Mouse (Mus musculus) left cerebral cortex, adult 2 months (tissue): ENCODE measurements at regions not wholly inside any gene's neighbourhood (a gene's known extent, or its start where the extent isn't known, plus 50 kb on each side); places are given as distances from the start of the nearest gene placed in this dataset.

Experiments used
- DNase-seq, 2 experiments: peaks; one replicate each; pipeline ENCODE4 v3.0.0; 2021 to 2022; ENCODE audit warnings: low spot score in 2 of 2, mixed read lengths in 1 of 2; ENCODE audit errors: extremely low spot score in 1 of 2
- H3K27ac ChIP-seq: fragments of 200-600 bp; 2 replicates; pipeline ENCODE4 v1.8.1; 2022
- H3K4me3 ChIP-seq: fragments of 200-600 bp; 2 replicates; pipeline ENCODE4 v1.8.1; 2022
- CTCF ChIP-seq: fragments of 200-600 bp; IDR thresholded peaks from 2 replicates; pipeline ENCODE4 v1.8.1; 2022; ENCODE audit warnings: antibody characterized with exemption, mild to moderate bottlenecking, moderate library complexity
- intact Hi-C: fragments of 180-260 bp; cut with DNase I; formaldehyde crosslinking; loops from one replicate; pipeline ENCODE4 v1.15.1; 2025

DNA sequence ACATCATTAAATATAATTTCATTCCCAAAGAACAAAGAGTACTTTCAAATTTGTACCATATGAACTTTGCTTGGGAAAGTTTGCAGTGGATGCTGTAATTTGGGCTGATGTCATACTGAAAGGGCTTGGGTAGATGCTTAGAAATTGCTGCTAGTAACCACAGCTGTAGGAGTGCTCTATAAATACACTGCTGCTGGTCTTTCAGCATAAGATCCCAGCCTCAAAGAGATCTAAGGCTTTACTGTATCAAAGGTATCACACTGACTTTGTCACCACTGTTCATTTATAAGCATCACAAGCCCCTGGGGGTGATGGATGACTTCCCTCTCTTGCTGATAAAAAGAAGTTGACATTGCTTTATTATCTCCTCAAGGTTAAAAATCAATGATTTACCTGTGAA, 497.2 kb downstream of the Pla2g4a start:
- H3K4me3 ChIP-seq = no peak overlapping the region
- H3K27ac ChIP-seq = no peak overlapping the region
- intact Hi-C loops = no loop called here
- no peak for TF ChIP-seq CTCF
- DNase-seq = no peak

DNA sequence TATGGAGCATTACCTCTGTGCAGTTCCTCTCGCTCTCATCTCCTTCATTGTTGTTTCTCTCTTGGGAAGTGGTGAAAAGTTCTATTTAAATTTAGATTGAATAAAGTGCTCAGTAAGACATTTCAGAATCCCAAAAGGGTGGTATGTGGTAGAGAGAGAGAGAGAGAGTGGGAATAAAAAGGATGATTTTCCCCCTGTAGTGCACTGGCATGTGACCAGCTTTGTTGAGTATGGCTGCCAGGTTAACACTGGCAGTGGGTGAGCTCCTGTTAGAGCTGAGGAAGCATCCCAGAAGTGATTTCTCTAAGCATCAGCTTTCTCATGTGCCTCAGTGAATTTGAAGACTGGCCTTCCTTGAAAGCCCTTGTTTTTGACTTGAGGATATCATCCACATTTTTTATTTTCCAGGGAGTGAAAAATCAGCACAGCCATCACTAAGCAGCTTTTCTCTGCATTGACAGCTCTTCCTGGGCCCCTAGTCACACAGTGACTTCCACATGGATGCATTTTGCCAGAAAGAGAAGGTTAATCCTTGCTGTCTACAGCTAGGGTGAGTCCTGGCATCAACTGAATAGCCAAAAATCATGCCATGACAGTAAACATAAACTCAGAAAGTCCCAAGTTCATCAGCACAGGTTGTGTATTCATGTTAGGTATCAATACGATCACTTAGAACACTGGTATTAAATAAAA, 511.1 kb downstream of the Pla2g4a start:
- DNase-seq = no peak
- no peak for TF ChIP-seq CTCF
- H3K4me3 ChIP-seq = no peak overlapping the region
- intact Hi-C loops = no loop called here
- no peak overlapping the region for H3K27ac ChIP-seq

DNA sequence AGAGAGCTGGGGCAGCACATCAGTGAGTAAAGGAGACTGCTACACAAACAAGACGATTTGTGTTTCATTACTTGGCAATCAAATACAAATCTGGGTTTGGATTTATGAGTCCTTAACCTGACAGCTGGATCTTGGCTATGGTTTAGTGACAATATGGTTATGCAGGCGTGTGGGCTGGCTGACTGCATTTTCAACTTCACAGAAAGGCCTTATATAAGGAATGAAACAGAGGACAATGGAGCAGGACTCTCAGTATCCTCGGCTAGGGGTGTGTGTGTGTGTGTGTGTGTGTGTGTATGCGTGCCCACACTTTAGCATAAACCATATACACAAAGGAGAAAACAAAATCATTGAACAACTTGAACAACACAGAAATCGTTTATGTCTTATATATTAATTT, 512.6 kb downstream of the Pla2g4a start:
- no peak for TF ChIP-seq CTCF
- intact Hi-C loops = no loop called here
- H3K27ac ChIP-seq = no peak overlapping the region
- H3K4me3 ChIP-seq = no peak overlapping the region
- no peak for DNase-seq

DNA sequence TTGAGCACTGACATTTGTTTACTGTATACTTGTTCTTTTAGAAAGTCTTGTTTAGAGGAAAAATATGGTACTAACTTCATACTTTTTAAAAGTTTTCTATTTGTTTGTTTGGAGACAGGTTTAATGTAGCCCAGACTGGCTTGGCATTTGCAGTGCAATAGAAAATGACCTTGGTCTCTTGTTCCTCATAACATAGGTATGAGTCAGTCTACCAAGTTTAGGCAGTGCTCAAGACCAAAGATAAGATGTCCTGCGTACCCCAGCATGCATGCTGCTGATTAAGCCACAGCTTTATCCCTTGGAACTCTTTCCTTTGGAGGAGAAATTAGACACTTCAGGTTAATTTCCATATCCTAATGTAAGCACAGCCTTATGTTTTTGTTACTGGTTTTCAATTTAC, 550.1 kb downstream of the Pla2g4a start:
- DNase-seq = no peak
- no peak overlapping the region for H3K4me3 ChIP-seq
- no peak for TF ChIP-seq CTCF
- H3K27ac ChIP-seq = no peak overlapping the region
- intact Hi-C loops = no loop called here

DNA sequence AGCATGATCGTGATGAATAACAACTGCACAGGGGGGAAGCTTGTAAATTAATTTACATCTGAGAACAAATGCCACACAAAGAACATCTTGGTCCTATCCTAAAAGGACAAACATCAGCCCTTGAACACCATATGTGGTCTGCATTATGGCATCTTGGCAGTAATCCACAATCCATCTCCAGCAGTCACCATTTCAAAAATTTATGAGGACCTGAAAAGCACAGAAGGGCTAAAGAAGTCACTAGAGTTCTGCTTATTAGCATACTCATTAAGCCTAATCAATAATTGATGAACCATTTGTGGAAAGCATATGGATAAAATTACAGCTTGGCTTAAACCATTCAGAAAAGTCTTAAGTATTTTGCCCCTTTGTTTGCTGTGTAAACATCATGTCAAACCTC, 555.7 kb downstream of the Pla2g4a start:
- Histone ChIP-seq H3K27ac (no peak overlapping the region), H3K4me3 (no peak overlapping the region)
- no peak for TF ChIP-seq CTCF
- no peak for DNase-seq
- intact Hi-C loops = no loop called here

DNA sequence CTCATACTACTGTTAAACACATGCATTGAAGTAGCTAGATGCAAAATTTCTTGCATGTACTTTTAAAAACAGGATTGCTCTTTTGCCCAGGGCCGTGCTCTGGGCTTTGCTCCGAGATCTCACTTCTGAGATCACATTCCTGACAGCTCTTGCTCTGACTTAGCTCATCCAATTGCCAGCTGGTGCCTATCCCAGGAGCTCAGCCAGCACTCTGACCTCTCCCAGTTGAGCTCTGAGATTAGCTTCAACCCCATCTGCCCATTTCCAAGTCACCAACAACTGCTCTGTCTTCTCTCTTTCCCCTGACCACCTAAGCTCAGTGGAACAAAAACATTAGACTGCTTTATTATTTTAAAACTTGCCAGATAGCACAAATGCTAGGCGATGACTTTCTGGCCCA, 572.4 kb downstream of the Pla2g4a start:
- no peak overlapping the region for H3K4me3 ChIP-seq
- no peak for DNase-seq
- no peak for TF ChIP-seq CTCF
- intact Hi-C loops = no loop called here
- no peak overlapping the region for H3K27ac ChIP-seq

DNA sequence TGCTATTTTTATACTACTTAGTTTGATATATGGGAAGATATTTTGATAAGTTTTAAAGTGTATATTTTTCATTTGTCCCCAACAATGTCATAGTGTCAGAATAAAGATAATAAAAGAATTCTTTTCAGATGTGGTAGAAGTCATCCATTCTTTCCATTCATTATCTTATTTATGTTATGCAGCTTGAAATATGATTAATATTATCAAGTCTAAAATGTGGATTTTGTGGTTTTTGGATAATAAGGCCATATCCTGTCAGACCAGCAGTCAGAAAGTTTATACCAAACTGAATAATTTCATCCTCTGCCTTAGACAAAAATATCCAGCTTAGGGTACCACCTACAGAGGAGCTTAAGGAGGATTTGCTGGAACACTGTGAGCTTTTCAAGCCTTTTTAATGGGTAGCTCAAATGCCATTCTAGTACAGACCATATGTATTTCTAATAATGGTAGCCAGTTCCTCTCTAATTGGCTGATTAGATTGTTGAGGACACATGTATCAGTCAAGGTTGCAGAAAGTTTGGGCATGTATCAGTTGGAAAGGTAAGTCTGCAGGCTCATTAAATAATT, 609.7 kb downstream of the Pla2g4a start:
- intact Hi-C loops = no loop called here
- no peak for DNase-seq
- TF ChIP-seq CTCF = no peak
- Histone ChIP-seq H3K4me3 (no peak overlapping the region), H3K27ac (no peak overlapping the region)

DNA sequence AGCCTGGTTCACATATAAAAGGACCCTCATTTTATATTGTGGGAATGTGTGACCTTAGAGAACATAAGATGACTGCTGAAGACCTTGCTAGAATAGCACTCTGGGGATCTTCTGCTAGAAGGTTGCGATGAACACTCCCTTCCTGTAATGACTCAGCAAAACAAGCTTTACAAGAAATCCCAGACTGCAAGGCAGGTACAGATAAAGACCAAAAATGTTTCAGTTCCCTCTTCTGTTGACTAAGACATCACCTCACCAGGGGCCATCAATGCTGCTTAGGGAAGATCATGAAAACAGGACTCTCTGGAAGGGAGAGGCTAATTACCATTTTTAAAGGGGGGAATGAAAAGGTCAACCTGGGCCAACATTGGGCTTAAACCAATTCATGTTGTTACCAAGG, 613.7 kb downstream of the Pla2g4a start:
- no peak for TF ChIP-seq CTCF
- intact Hi-C loops = no loop called here
- H3K4me3 ChIP-seq = no peak overlapping the region
- no peak overlapping the region for H3K27ac ChIP-seq
- DNase-seq = no peak

DNA sequence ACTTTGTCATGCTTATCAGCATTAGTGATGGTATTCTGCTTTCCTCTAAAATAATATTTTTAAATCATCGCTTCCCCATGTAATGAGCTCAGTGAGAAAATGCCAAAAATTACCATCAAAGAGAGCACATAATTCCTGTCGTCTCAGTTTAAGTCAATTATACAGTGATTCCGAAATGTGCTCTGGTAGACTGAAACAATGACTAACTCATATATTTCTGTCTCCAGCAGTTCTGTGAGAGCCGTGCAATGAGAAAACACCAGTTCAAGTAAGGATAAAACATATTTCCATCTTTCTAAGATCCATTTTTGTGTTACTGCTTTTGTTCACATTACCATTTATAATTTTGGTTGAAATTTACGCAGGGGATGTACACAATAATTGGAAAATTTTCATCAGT, 622.9 kb downstream of the Pla2g4a start:
- TF ChIP-seq CTCF = no peak
- intact Hi-C loops = loop anchor here (10.0 kb wide), 1 partner anchor 207 kb away; no protein-coding TSS in a partner anchor
- H3K4me3 ChIP-seq = no peak overlapping the region
- peak overlapping the region; percentile 49; the same call in 1 of the 2 replicates for H3K27ac ChIP-seq
- no peak for DNase-seq

DNA sequence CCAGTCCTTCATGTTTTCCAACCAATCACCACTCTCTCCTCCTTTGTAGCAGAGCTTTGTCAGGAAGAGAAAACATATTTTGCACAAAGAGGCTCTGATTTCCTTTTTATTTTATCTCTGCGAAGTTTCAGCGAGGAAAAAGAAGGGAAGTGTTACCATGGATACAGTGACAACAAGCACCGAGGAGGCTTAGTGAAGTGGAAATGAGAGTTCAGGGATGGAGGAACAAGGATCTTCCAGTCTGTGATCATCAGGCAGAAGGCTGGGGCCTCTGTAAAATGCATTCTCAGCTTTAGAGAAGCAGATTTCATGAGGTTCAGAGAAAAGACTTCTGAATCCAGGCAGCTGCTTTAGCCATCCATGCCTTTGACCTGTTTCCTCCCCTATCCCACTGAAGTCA, 628.9 kb downstream of the Pla2g4a start:
- intact Hi-C loops = loop anchor here (10.0 kb wide), 1 partner anchor 213 kb away; no protein-coding TSS in a partner anchor
- TF ChIP-seq CTCF = no peak
- no peak for DNase-seq
- Histone ChIP-seq H3K4me3 (no peak overlapping the region), H3K27ac (no peak overlapping the region)

DNA sequence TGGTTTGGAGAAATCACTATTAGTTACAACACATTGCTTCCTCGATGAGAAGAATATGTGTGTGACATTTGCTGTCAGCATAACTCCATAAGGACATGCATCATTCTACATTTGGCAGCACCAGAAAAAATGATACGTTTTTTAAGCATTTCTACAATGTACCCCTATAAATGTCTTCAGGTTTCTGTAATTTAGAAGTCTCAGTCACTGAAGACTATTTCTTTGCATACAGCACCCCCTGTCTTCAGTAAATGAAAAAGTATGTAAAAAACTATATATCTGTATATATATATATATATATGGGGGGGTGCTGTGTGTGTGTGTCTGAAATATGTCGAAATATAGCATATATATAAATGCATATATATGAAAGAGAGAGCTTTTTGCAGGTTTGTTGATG, 633.9 kb downstream of the Pla2g4a start:
- H3K27ac ChIP-seq = no peak overlapping the region
- H3K4me3 ChIP-seq = no peak overlapping the region
- no peak for DNase-seq
- TF ChIP-seq CTCF = peak; percentile 34
- intact Hi-C loops = no loop called here

DNA sequence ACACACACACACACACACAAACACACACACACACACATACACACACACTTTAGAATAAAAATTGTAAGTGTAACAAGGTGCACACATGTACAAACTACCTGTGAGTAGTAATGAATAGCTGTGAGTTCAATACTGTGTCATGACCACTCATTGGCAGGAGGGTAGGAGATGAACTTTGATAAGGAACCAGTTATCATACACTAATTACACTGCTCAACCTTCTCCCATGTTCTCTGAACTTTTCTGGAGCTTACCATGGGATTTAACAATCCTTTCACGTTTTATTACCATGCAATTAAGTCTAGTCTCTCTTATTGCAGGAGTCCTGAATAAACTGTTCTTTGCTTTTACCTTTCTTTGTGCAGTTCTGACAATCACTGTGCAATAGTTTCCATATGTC, 638.0 kb downstream of the Pla2g4a start:
- Histone ChIP-seq H3K4me3 (no peak overlapping the region), H3K27ac (no peak overlapping the region)
- no peak for TF ChIP-seq CTCF
- intact Hi-C loops = no loop called here
- no peak for DNase-seq

DNA sequence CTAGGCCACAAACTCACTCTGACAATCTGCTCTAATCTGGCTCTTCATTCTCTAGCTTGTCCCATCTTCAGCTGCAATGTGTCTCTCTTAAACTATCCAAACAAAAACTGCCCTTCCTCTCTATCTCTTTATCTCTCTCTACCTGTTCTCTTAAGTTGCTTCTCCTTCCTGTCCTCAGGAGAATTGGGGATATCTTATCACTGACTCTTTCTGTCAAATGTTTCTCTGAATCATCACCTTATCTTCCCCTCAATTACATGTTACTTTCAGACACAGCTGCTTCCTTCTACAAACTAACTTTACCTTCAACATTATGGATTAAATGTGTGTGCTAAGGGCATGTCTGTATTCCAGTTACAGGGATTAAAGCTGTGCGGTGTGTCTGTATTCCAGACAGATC, 671.4 kb downstream of the Pla2g4a start:
- intact Hi-C loops = no loop called here
- Histone ChIP-seq H3K27ac (no peak overlapping the region), H3K4me3 (no peak overlapping the region)
- no peak for TF ChIP-seq CTCF
- DNase-seq = no peak
